Mouse (Mus musculus) forebrain, embryonic 14.5 days (tissue): Measurements from ENCODE around the gene Rxrb. TPM values are rescaled to one million over a fixed set of nuclear protein-coding genes. Genes with fewer than 3 reads are reported as not detected.

Source experiments
- ATAC-seq: fragments of 200-750 bp; cut with Nextera tagmentation; 2 replicates; pipeline ENCODE4 v1.8.0; 2017; ENCODE audit warnings: mild to moderate bottlenecking, moderate library complexity
- DNase-seq: peaks from one replicate; pipeline ENCODE4 v3.0.0-alpha.2; 2015; ENCODE audit warnings: low spot score
- H3K27ac ChIP-seq: fragments of 300-500 bp; sonication (generic); 2 replicates; pipeline ENCODE4 v1.5.1; 2014; ENCODE audit warnings: low read depth, mild to moderate bottlenecking, control low read depth, low read length, moderate library complexity
- H3K27me3 ChIP-seq: fragments of 300-500 bp; sonication (generic); replicated peaks from 2 replicates; pipeline ENCODE4 v1.6.1; 2014; ENCODE audit warnings: low read length, control low read depth, mixed read lengths; ENCODE audit not compliant: control insufficient read depth, insufficient read depth
- H3K36me3 ChIP-seq: fragments of 300-500 bp; sonication (generic); 2 replicates; pipeline ENCODE4 v1.6.1; 2014; ENCODE audit warnings: low read length, control low read depth; ENCODE audit not compliant: control insufficient read depth, insufficient read depth
- H3K4me1 ChIP-seq: fragments of 300-500 bp; sonication (generic); 2 replicates; pipeline ENCODE4 v1.6.1; 2014; ENCODE audit warnings: antibody characterized with exemption, low read length, control low read depth; ENCODE audit not compliant: control insufficient read depth, insufficient read depth
- H3K4me2 ChIP-seq: fragments of 300-500 bp; sonication (generic); 2 replicates; pipeline ENCODE4 v1.6.1; 2014; ENCODE audit warnings: mild to moderate bottlenecking, control low read depth, low read length
- H3K4me3 ChIP-seq: fragments of 300-500 bp; sonication (generic); 2 replicates; pipeline ENCODE4 v1.5.1; 2014; ENCODE audit warnings: low read depth, low read length, control low read depth
- H3K9ac ChIP-seq: fragments of 300-500 bp; sonication (generic); 2 replicates; pipeline ENCODE4 v1.6.1; 2014; ENCODE audit warnings: mild to moderate bottlenecking, low read length, control low read depth, moderate library complexity
- H3K9me3 ChIP-seq: fragments of 300-500 bp; sonication (generic); replicated peaks from 2 replicates; pipeline ENCODE4 v1.6.1; 2016; ENCODE audit warnings: low read length, control low read depth, mixed read lengths; ENCODE audit not compliant: control insufficient read depth
- WGBS: fragments of 180-500 bp; shearing (Covaris S2); extraction: QIAGEN DNeasy Blood & Tissue Kit; methylation state at CpG from one replicate; pipeline ENCODE4 v1.1.7; 2014; 5-methylcytosine and 5-hydroxymethylcytosine counted together
- polyA plus RNA-seq: library from polyadenylated mRNA; unstranded; fragments of >200 nt; fragmentation: Nextera tagmentation; extraction: Ambion mirVana; gene quantifications from 2 replicates; pipeline ENCODE4 v1.2.1, GENCODE M21; 2014

The Rxrb gene
- polyA plus RNA-seq, 1 experiment from 2014 or later, result 21.4 TPM

DNA sequence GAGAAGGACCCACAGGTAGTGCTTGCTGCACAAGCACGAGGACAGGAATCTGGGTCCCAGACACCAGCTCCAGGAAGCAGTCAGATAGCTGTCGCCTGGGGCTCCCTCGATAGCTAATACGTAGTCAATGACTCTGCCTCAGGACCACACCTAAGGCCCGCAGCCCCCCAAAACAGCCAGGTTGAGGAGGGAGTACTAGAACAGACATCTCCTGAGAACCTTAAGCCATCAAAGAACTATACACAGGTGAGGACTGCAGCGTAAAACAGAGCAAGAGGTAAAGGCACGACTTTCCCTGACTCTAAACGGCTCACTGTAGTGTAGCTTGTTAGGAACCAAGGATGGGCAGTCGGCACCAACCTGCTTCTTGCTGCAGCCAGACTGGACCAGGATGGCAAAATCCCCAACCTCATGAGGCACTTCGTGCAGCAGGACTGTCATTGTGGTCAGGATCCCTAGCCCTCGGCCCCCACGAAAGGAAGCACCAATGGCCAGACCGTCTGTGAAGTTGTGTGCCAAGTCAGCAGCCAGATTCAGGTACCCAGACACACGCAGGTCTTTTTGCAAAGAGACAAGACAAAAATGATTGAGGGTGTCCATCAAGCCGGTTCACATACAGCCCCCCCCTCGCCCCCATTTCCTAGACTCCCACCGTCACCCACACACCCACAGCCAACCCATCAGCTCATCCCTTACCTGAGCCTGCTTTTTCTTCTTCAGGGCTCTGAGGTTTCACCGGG, 2.3 kb upstream of the Rxrb start:
- Histone ChIP-seq H3K36me3 (peaks cover 30% of the 10 kb centered on the region), H3K27me3 (no peaks in the 10 kb centered on the region), H3K4me3 (no peak overlapping the region; the same call in 1 of the 2 replicates), H3K4me2 (peak overlapping the region; percentile 97), H3K9me3 (no peaks in the 10 kb centered on the region), H3K27ac (no peak overlapping the region), H3K9ac (peak overlapping the region; percentile 90), H3K4me1 (peaks cover 46% of the 10 kb centered on the region)
- DNase-seq, result no peak
- ATAC-seq, result no peak
- 89% methylated on average over 18 of the region's 18 CpGs for WGBS

DNA sequence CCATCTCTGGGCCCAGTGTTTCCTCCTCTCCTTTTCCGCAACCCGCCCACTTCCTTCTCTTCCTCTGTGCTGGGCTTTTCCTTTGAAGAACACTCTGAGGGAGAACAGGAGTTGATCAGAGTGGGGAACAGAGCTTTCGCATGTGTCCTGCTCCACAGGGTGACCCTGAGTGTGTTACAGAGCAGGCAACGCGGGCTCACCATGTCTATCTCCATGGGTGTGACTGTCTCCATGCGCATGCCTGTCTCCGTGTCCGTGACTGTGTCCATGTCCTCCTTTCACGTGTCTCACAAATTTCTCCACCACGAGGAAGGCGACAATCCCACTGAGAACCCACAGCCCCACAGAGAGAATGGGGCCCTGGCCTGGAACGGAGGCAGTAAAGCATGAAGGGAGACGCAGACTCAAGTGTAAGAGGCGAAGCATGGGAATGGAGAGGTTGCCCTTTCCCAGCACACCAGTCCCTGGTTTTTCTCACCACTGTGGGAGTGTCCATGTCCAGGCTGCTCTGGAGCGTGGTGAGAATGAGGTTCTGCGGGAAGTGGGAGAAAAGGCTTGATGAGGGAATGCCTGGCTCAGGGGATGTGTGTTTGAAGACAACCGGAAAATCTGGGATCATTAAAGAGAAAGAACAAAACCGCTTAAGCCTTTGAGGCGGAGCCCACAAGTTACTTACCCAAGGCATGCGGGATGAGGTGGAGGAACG, 1.6 kb upstream of the Rxrb start:
- Histone ChIP-seq H3K9ac (peak overlapping the region; percentile 90), H3K36me3 (peaks cover 33% of the 10 kb centered on the region), H3K4me2 (peak overlapping the region; percentile 97), H3K27ac (no peak overlapping the region), H3K9me3 (no peaks in the 10 kb centered on the region), H3K4me1 (peaks cover 46% of the 10 kb centered on the region), H3K4me3 (peak overlapping the region; percentile 86), H3K27me3 (no peaks in the 10 kb centered on the region)
- 71% methylated on average over 21 of the region's 21 CpGs for WGBS
- DNase-seq, result no peak
- ATAC-seq, result no peak

DNA sequence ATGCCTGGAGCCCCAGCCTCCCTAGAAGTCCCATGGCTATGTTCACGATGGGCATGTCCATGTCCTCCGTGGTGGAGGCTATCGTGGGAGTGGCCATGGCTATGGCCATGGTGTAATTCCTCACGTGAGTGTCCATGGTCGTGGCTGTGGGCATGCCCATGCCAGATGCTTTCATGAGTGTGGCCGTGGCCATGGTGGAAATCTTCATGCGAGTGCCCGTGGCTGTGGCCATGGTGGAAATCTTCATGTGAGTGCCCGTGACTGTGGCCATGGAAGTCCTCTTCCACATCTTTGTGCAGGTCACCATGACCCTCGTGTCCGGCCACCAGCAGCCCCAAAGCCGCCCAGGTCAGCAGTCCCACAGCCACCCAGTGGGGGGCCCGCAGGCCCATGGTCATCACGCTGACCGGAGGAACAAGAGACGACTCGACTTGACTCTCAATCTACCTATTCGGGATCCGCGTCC, 718 bp upstream of the Rxrb start:
- 6% methylated on average over 20 of the region's 20 CpGs for WGBS
- Histone ChIP-seq H3K27ac (peak overlapping the region; percentile 96), H3K4me3 (peak overlapping the region; percentile 86), H3K9me3 (no peaks in the 10 kb centered on the region), H3K27me3 (no peaks in the 10 kb centered on the region), H3K36me3 (peaks cover 41% of the 10 kb centered on the region), H3K4me2 (peak overlapping the region; percentile 97), H3K9ac (peak overlapping the region; percentile 90), H3K4me1 (peaks cover 40% of the 10 kb centered on the region)
- ATAC-seq (no peak), DNase-seq (no peak)

DNA sequence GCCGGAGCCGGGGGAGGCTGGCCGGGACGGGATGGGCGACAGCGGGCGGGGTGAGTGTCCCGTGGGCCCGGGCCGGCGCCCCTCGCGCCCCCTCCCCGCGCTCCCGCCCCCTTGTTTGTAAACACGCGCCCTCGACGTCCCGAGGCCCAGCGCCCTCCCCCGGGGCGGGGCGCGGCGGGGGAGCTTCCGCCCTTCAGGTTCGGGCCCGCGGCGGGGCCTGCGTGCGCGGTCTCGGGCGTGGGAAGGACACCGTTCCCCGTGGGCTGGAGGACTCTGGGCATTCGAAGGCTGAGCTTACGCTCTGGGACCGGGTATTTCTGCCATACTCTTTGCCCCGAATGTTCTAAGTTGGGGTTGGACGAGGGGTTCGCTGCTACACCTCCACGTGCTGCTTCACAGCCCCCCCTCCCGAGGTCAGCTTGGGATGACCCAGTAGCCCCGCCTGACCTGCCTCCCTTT, 591 bp downstream of the Rxrb start:
- Histone ChIP-seq H3K4me3 (peak overlapping the region; percentile 86), H3K27ac (peak overlapping the region; percentile 96), H3K36me3 (peaks cover 55% of the 10 kb centered on the region), H3K4me2 (peak overlapping the region; percentile 97), H3K27me3 (no peaks in the 10 kb centered on the region), H3K9ac (peak overlapping the region; percentile 90), H3K4me1 (peaks cover 28% of the 10 kb centered on the region), H3K9me3 (no peaks in the 10 kb centered on the region)
- DNase-seq (peak; percentile 44), ATAC-seq (no peak; the same call in 1 of the 2 replicates)
- under 1% methylated on average over 23 of the region's 48 CpGs for WGBS

DNA sequence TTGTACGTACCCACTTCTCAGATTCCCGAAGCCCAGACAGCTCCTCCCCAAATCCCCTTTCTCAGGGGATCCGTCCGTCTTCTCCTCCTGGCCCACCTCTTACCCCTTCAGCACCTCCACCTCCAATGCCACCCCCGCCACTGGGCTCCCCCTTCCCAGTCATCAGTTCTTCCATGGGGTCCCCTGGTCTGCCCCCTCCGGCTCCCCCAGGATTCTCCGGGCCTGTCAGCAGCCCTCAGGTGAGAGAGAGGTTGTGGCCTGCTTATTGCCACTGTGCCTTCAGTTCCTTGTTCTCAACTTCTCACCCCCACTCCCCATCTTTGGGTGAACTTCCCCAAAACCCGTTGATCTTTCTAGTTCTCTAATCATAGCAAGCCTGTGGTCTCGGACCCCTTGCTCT, 1.2 kb downstream of the Rxrb start:
- Histone ChIP-seq H3K9me3 (no peaks in the 10 kb centered on the region), H3K36me3 (peaks cover 61% of the 10 kb centered on the region), H3K4me2 (peak overlapping the region; percentile 97), H3K9ac (peak overlapping the region; percentile 90), H3K27me3 (no peaks in the 10 kb centered on the region), H3K4me1 (peaks cover 28% of the 10 kb centered on the region), H3K4me3 (peak overlapping the region; percentile 86), H3K27ac (no peak overlapping the region)
- WGBS, result 62% methylated on average over 9 of the region's 9 CpGs
- no peak for ATAC-seq
- no peak for DNase-seq

DNA sequence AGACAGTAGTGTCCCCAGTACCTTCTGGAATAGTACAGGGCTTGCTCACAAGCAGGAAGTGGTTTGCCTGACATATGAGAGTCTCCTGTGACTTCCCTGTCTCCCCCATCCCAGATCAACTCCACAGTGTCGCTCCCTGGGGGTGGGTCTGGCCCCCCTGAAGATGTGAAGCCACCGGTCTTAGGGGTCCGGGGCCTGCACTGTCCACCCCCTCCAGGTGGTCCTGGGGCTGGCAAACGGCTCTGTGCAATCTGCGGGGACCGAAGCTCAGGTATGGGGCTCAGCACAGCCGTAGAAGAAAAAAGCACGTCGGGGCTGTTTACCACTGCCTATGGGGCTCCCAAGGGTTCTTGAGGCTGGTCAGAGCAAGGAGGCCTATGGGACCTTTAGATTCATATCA, 1.8 kb downstream of the Rxrb start:
- H3K9ac ChIP-seq, result no peak overlapping the region; the same call in 1 of the 2 replicates
- no peaks in the 10 kb centered on the region for H3K27me3 ChIP-seq
- no peaks in the 10 kb centered on the region for H3K9me3 ChIP-seq
- no peak overlapping the region for H3K4me2 ChIP-seq
- 88% methylated on average over 9 of the region's 9 CpGs for WGBS
- H3K36me3 ChIP-seq, result peaks cover 61% of the 10 kb centered on the region
- no peak for ATAC-seq
- no peak overlapping the region for H3K27ac ChIP-seq
- H3K4me3 ChIP-seq, result 0 out of 2 replicates have a peak overlapping the region, but pooled peaks have one; percentile 86
- peaks cover 28% of the 10 kb centered on the region for H3K4me1 ChIP-seq
- DNase-seq, result no peak

DNA sequence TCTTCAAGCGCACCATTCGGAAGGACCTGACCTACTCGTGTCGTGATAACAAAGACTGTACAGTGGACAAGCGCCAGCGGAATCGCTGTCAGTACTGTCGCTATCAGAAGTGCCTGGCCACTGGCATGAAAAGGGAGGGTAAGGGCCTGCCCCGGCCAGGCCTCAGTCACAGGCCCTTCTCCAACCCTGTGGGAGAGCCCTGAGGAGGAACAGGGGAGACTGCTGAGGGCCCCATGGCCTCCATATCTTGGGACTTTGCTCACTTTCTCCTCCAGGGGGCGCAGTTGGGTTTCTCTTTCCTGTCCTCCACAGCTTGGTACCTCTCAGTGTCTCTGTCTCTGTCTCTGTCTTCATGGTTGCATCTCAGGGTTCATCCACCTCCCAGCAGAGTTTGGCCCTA, 2.5 kb downstream of the Rxrb start:
- Histone ChIP-seq H3K4me2 (no peak overlapping the region), H3K9ac (no peak overlapping the region; the same call in 1 of the 2 replicates), H3K27me3 (no peaks in the 10 kb centered on the region), H3K36me3 (peaks cover 55% of the 10 kb centered on the region), H3K4me1 (peaks cover 30% of the 10 kb centered on the region), H3K9me3 (no peaks in the 10 kb centered on the region), H3K4me3 (no peak overlapping the region), H3K27ac (no peak overlapping the region)
- DNase-seq (peak; percentile 51), ATAC-seq (no peak)
- WGBS, result 74% methylated on average over 10 of the region's 10 CpGs

DNA sequence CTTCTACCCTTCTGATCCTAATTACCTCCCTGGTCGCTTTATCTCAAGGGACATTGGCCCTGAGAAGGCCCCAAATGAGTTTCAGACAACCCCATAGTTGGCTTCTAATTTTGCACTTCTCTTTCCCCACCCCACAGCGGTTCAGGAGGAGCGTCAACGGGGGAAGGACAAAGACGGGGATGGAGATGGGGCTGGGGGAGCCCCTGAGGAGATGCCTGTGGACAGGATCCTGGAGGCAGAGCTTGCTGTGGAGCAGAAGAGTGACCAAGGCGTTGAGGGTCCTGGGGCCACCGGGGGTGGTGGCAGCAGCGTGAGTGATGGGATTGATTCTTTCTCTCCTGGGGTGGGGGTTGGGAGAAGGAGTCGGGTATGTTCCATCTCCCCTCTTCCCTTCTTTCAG, 3.9 kb downstream of the Rxrb start:
- no peaks in the 10 kb centered on the region for H3K9me3 ChIP-seq
- ATAC-seq (no peak), DNase-seq (no peak)
- peaks cover 30% of the 10 kb centered on the region for H3K4me1 ChIP-seq
- 90% methylated on average over 9 of the region's 9 CpGs for WGBS
- no peak overlapping the region for H3K27ac ChIP-seq
- no peak overlapping the region for H3K4me3 ChIP-seq
- H3K4me2 ChIP-seq, result no peak overlapping the region
- H3K36me3 ChIP-seq, result peaks cover 42% of the 10 kb centered on the region
- H3K27me3 ChIP-seq, result no peaks in the 10 kb centered on the region
- no peak overlapping the region for H3K9ac ChIP-seq

DNA sequence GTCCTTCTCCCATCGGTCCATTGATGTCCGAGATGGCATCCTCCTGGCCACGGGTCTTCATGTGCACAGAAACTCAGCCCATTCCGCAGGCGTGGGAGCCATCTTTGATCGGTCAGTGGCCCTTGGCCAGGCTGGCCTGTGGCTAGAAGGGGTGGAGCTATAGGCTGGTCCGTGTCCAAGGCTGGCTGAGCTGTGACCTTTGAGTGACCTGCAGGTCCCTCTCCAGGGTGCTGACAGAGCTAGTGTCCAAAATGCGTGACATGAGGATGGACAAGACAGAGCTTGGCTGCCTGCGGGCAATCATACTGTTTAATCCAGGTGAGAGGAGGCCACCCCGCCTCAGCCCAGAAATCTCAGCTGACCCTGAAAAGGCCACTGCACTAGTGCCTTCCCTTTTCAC, 5.0 kb downstream of the Rxrb start:
- no peak for ATAC-seq
- H3K27ac ChIP-seq, result no peak overlapping the region
- 86% methylated on average over 10 of the region's 10 CpGs for WGBS
- H3K27me3 ChIP-seq, result no peaks in the 10 kb centered on the region
- H3K4me2 ChIP-seq, result no peak overlapping the region
- no peak for DNase-seq
- no peaks in the 10 kb centered on the region for H3K9me3 ChIP-seq
- H3K36me3 ChIP-seq, result peaks cover 42% of the 10 kb centered on the region
- H3K4me3 ChIP-seq, result no peak overlapping the region
- H3K9ac ChIP-seq, result no peak overlapping the region
- peaks cover 25% of the 10 kb centered on the region for H3K4me1 ChIP-seq
